Mouse (Mus musculus): Measurements from ENCODE around the gene Casc1. TPM values are rescaled to one million over a fixed set of nuclear protein-coding genes. Genes with fewer than 3 reads are reported as not detected.

The Casc1 gene
- polyA plus RNA-seq, 1 experiment = 0.11 TPM

GRCm38 (mm10) chr6:145242521-145242920 is 31.7 kb upstream of the Casc1 start:
- no peaks in the 10 kb centered on the region for H3K27me3 ChIP-seq (ENCODE audit: control insufficient read depth, insufficient read depth, insufficient read length)
- no peak overlapping the region for H3K4me3 ChIP-seq
- peaks cover 83% of the 10 kb centered on the region for H3K79me2 ChIP-seq (ENCODE audit: control insufficient read depth, insufficient read depth)
- peaks cover 9% of the 10 kb centered on the region for H3K36me3 ChIP-seq (ENCODE audit: control insufficient read depth, insufficient read depth)
- H3K4me2 ChIP-seq (ENCODE audit: low read depth) = no peak overlapping the region
- no peak overlapping the region for H3ac ChIP-seq (ENCODE audit: control insufficient read depth, insufficient read length)
- TF ChIP-seq USF1 (IDR thresholded peaks at IDR 0.05; ENCODE audit: low read depth) = no peak

- no peak for TF ChIP-seq MYOG (IDR thresholded peaks at IDR 0.05; ENCODE audit: control insufficient read depth in 1 of 3, insufficient read depth in 1 of 3, insufficient read length in 2 of 3, low read depth in 2 of 3)
- no peak for TF ChIP-seq USF1 (IDR thresholded peaks at IDR 0.05; ENCODE audit: low read depth)
- no peak for TF ChIP-seq POLR2AphosphoS2 (IDR thresholded peaks at IDR 0.05; ENCODE audit: insufficient read length, low read depth)
- TF ChIP-seq REST (IDR thresholded peaks at IDR 0.05; ENCODE audit: insufficient read depth, insufficient read length) = no peak
- no peak for TF ChIP-seq SRF (IDR thresholded peaks at IDR 0.05; ENCODE audit: control insufficient read depth, insufficient read length, low read depth)
- TF ChIP-seq E2F4 (IDR thresholded peaks at IDR 0.05; ENCODE audit: insufficient read depth) = no peak
- no peak for TF ChIP-seq POLR2A (IDR thresholded peaks at IDR 0.05; ENCODE audit: insufficient read length, low read depth)
- TF ChIP-seq CEBPB (IDR thresholded peaks at IDR 0.05; ENCODE audit: insufficient read depth, poor library complexity, severe bottlenecking) = no peak
- no peak for TF ChIP-seq TCF12 (IDR thresholded peaks at IDR 0.05; ENCODE audit: insufficient read depth, poor library complexity, severe bottlenecking)
- TF ChIP-seq TCF3 (IDR thresholded peaks at IDR 0.05; ENCODE audit: insufficient read length, low read depth) = no peak
- no peak for TF ChIP-seq MAX (IDR thresholded peaks at IDR 0.05; ENCODE audit: low read depth)
- no peak for TF ChIP-seq MYOD1 (IDR thresholded peaks at IDR 0.05; ENCODE audit: control insufficient read depth in 1 of 3, insufficient read length in 2 of 3, low read depth in 2 of 3)
- H3K4me3 ChIP-seq = no peak overlapping the region
- no peak overlapping the region for H3ac ChIP-seq (ENCODE audit: control insufficient read depth, insufficient read length)
- no peak overlapping the region for H3K4me2 ChIP-seq (ENCODE audit: low read depth)
- peaks cover 9% of the 10 kb centered on the region for H3K36me3 ChIP-seq (ENCODE audit: control insufficient read depth, insufficient read depth)
- H3K79me2 ChIP-seq (ENCODE audit: control insufficient read depth, insufficient read depth) = peaks cover 81% of the 10 kb centered on the region
- H3K27me3 ChIP-seq (ENCODE audit: control insufficient read depth, insufficient read depth, insufficient read length) = no peaks in the 10 kb centered on the region
Observed at GRCm38 (mm10) chr6:145240285-145240684, 29.5 kb upstream of the Casc1 start.

DNA sequence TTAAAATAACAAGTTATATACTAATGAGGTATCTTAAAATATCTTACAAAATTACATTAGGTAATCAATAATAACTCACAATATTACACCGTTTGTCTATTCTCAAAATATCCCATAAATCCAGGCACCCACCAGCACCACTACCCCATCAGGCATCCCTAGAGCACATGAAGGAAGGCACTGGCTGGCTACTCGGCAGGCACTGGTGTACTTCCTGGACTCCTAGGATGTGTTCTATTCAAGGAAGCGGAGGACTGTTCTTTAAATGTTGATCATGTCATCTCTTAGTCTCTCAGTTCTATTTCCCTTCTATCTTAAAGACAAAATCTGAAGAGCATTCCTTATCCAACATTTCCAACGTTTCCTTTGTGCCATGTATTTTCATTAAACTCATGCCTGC is 26.3 kb upstream of the Casc1 start:
- peaks cover 6% of the 10 kb centered on the region for H3K36me3 ChIP-seq (ENCODE audit: control insufficient read depth, insufficient read depth)
- TF ChIP-seq REST (IDR thresholded peaks at IDR 0.05; ENCODE audit: insufficient read depth, insufficient read length) (no peak), CEBPB (IDR thresholded peaks at IDR 0.05; ENCODE audit: insufficient read depth, poor library complexity, severe bottlenecking) (no peak), USF1 (IDR thresholded peaks at IDR 0.05; ENCODE audit: low read depth) (no peak), TCF3 (IDR thresholded peaks at IDR 0.05; ENCODE audit: insufficient read length, low read depth) (no peak), TCF12 (IDR thresholded peaks at IDR 0.05; ENCODE audit: insufficient read depth, poor library complexity, severe bottlenecking) (no peak), MYOG (IDR thresholded peaks at IDR 0.05; ENCODE audit: control insufficient read depth in 1 of 3, insufficient read depth in 1 of 3, insufficient read length in 2 of 3, low read depth in 2 of 3) (no peak), MYOD1 (IDR thresholded peaks at IDR 0.05; ENCODE audit: control insufficient read depth in 1 of 3, insufficient read length in 2 of 3, low read depth in 2 of 3) (no peak)
- no peaks in the 10 kb centered on the region for H3K27me3 ChIP-seq (ENCODE audit: control insufficient read depth, insufficient read depth, insufficient read length)
- no peak overlapping the region for H3K4me3 ChIP-seq
- no peak overlapping the region for H3ac ChIP-seq (ENCODE audit: control insufficient read depth, insufficient read length)
- H3K79me2 ChIP-seq (ENCODE audit: control insufficient read depth, insufficient read depth) = peaks cover 78% of the 10 kb centered on the region
- H3K4me2 ChIP-seq (ENCODE audit: low read depth) = no peak overlapping the region

DNA sequence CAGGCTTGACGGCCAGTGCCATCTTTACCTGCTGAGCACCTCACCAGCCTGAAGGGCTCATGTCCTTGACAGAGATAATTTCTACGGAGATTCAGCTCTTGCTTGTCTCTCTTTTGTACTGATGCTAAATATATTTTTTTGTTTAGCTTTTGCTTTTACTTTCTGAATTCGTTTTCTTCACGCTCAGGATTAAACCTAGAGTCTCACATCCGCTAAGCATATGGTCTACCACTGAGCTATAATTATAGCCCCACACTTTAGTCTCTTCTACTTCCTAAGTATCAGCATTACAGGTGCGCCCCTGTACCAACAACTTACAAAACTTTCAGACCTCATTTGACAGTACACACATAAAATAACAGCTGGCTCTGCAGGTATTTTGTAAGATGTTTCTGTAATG is 24.6 kb upstream of the Casc1 start:
- TF ChIP-seq TCF3 (IDR thresholded peaks at IDR 0.05; ENCODE audit: insufficient read length, low read depth) (no peak), TCF12 (IDR thresholded peaks at IDR 0.05; ENCODE audit: insufficient read depth, poor library complexity, severe bottlenecking) (no peak), POLR2AphosphoS2 (IDR thresholded peaks at IDR 0.05; ENCODE audit: insufficient read length, low read depth) (no peak), CEBPB (IDR thresholded peaks at IDR 0.05; ENCODE audit: insufficient read depth, poor library complexity, severe bottlenecking) (no peak), REST (IDR thresholded peaks at IDR 0.05; ENCODE audit: insufficient read depth, insufficient read length) (no peak), POLR2A (IDR thresholded peaks at IDR 0.05; ENCODE audit: insufficient read length, low read depth) (no peak), SRF (IDR thresholded peaks at IDR 0.05; ENCODE audit: control insufficient read depth, insufficient read length, low read depth) (no peak), USF1 (IDR thresholded peaks at IDR 0.05; ENCODE audit: low read depth) (no peak), MAX (IDR thresholded peaks at IDR 0.05; ENCODE audit: low read depth) (no peak), MYOD1 (IDR thresholded peaks at IDR 0.05; ENCODE audit: control insufficient read depth in 1 of 3, insufficient read length in 2 of 3, low read depth in 2 of 3) (no peak), MYOG (IDR thresholded peaks at IDR 0.05; ENCODE audit: control insufficient read depth in 1 of 3, insufficient read depth in 1 of 3, insufficient read length in 2 of 3, low read depth in 2 of 3) (no peak), E2F4 (IDR thresholded peaks at IDR 0.05; ENCODE audit: insufficient read depth) (no peak)
- H3K27me3 ChIP-seq (ENCODE audit: control insufficient read depth, insufficient read depth, insufficient read length) = no peaks in the 10 kb centered on the region
- peaks cover 67% of the 10 kb centered on the region for H3K79me2 ChIP-seq (ENCODE audit: control insufficient read depth, insufficient read depth)
- H3K4me3 ChIP-seq = no peak overlapping the region
- H3K4me2 ChIP-seq (ENCODE audit: low read depth) = no peak overlapping the region
- H3ac ChIP-seq (ENCODE audit: control insufficient read depth, insufficient read length) = no peak overlapping the region
- peaks cover 19% of the 10 kb centered on the region for H3K36me3 ChIP-seq (ENCODE audit: control insufficient read depth, insufficient read depth)

- Histone ChIP-seq H3K79me2 (ENCODE audit: control insufficient read depth, insufficient read depth) (peaks cover 57% of the 10 kb centered on the region), H3K4me3 (no peak overlapping the region), H3K4me2 (ENCODE audit: low read depth) (no peak overlapping the region), H3ac (ENCODE audit: control insufficient read depth, insufficient read length) (no peak overlapping the region), H3K27me3 (ENCODE audit: control insufficient read depth, insufficient read depth, insufficient read length) (no peaks in the 10 kb centered on the region), H3K36me3 (ENCODE audit: control insufficient read depth, insufficient read depth) (peaks cover 24% of the 10 kb centered on the region)
- TF ChIP-seq MAX (IDR thresholded peaks at IDR 0.05; ENCODE audit: low read depth) (no peak), E2F4 (IDR thresholded peaks at IDR 0.05; ENCODE audit: insufficient read depth) (no peak)
Observed at GRCm38 (mm10) chr6:145234391-145234790, 23.6 kb upstream of the Casc1 start.
